Mouse (Mus musculus) liver, embryonic 16.5 days (tissue): ENCODE measurements at regions not wholly inside any gene's neighbourhood (a gene's known extent, or its start where the extent isn't known, plus 50 kb on each side); places are given as distances from the start of the nearest gene placed in this dataset.

ENCODE experiments used
- ATAC-seq: fragments of 200-750 bp; cut with Nextera tagmentation; 2 replicates; pipeline ENCODE4 v1.8.0; 2017; ENCODE audit warnings: low read depth, mild to moderate bottlenecking, moderate number of reproducible peaks, moderate library complexity
- H3K27ac ChIP-seq: fragments of 300-500 bp; sonication (generic); 2 replicates; pipeline ENCODE4 v1.5.1; 2014; ENCODE audit warnings: mild to moderate bottlenecking, low read length
- H3K27me3 ChIP-seq: fragments of 300-500 bp; sonication (generic); 2 replicates; pipeline ENCODE4 v1.6.1; 2014; ENCODE audit warnings: low read depth, low read length, mixed read lengths; ENCODE audit not compliant: control insufficient read depth, insufficient read depth
- H3K36me3 ChIP-seq: fragments of 300-500 bp; sonication (generic); 2 replicates; pipeline ENCODE4 v1.6.1; 2014; ENCODE audit warnings: mild to moderate bottlenecking; ENCODE audit not compliant: control insufficient read depth, insufficient read depth
- H3K4me1 ChIP-seq: fragments of 300-500 bp; sonication (generic); 2 replicates; pipeline ENCODE4 v1.6.1; 2014; ENCODE audit warnings: low read depth, low read length, mixed read lengths; ENCODE audit not compliant: control insufficient read depth
- H3K4me2 ChIP-seq: fragments of 300-500 bp; sonication (generic); 2 replicates; pipeline ENCODE4 v1.6.1; 2014; ENCODE audit warnings: low read depth, low read length, mixed read lengths
- H3K4me3 ChIP-seq: fragments of 300-500 bp; sonication (generic); 2 replicates; pipeline ENCODE4 v1.5.1; 2014; ENCODE audit warnings: low read depth, mild to moderate bottlenecking, low read length
- H3K9ac ChIP-seq: fragments of 300-500 bp; sonication (generic); 2 replicates; pipeline ENCODE4 v1.6.1; 2014; ENCODE audit warnings: low read depth, low read length
- H3K9me3 ChIP-seq: fragments of 300-500 bp; sonication (generic); replicated peaks from 2 replicates; pipeline ENCODE4 v1.6.1; 2016; ENCODE audit warnings: low read length; ENCODE audit not compliant: control insufficient read depth
- WGBS: fragments of 180-500 bp; shearing (Covaris S2); extraction: QIAGEN DNeasy Blood & Tissue Kit; methylation state at CpG from one replicate; pipeline ENCODE4 v1.1.7; 2014; ENCODE audit not compliant: insufficient replicate concordance; 5-methylcytosine and 5-hydroxymethylcytosine counted together

DNA sequence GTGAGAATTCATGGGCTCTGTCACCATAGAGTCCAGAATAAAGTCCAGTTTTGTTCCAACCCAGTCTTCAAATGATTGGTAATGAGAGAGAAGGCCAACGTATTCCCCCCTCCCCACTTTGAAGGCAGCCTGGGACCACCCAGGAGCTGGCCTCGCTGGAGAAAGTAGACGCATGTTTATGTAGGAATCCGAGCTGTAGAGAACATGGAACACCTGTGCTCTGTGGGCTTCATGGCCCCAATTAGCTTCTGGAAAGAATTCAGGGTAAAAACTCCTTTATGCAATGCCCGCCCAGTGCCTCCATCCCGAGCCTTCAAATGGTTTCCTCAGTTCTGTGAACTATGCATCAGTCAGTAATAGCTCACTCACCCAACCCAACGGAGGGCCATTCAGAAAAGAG lies 62.3 kb upstream of the Hmga2 start:
- Histone ChIP-seq H3K27me3 (no peaks in the 10 kb centered on the region), H3K9ac (no peak overlapping the region), H3K27ac (no peak overlapping the region), H3K4me2 (no peak overlapping the region), H3K4me3 (no peak overlapping the region), H3K36me3 (no peaks in the 10 kb centered on the region), H3K4me1 (no peaks in the 10 kb centered on the region), H3K9me3 (no peaks in the 10 kb centered on the region)
- 62% methylated on average over 7 of the region's 7 CpGs for WGBS
- ATAC-seq, result no peak

DNA sequence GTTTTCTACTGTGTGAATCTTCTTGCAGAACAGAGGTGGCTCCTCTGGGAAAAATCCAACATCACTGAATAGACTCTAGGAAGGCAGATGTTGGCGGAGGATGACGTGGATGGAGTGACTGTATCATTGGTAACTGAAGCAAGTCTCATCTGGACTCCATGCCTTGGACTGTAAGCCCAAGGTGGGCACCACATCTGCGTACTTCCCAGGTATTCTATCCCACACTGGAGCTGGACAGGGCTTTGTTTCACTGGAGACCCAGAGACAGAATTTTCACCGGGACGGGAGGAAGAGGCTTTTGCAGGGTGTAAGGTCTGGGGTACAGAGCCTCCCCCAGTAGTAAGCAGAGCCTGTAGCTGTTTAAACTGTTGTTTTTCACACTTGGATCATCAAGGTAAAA lies 52.1 kb upstream of the Hmga2 start:
- no peaks in the 10 kb centered on the region for H3K4me1 ChIP-seq
- H3K9me3 ChIP-seq, result no peaks in the 10 kb centered on the region
- 77% methylated on average over 5 of the region's 5 CpGs for WGBS
- no peak for ATAC-seq
- no peaks in the 10 kb centered on the region for H3K27me3 ChIP-seq
- H3K9ac ChIP-seq, result no peak overlapping the region
- H3K4me2 ChIP-seq, result no peak overlapping the region
- no peak overlapping the region for H3K27ac ChIP-seq
- H3K36me3 ChIP-seq, result no peaks in the 10 kb centered on the region
- H3K4me3 ChIP-seq, result no peak overlapping the region

DNA sequence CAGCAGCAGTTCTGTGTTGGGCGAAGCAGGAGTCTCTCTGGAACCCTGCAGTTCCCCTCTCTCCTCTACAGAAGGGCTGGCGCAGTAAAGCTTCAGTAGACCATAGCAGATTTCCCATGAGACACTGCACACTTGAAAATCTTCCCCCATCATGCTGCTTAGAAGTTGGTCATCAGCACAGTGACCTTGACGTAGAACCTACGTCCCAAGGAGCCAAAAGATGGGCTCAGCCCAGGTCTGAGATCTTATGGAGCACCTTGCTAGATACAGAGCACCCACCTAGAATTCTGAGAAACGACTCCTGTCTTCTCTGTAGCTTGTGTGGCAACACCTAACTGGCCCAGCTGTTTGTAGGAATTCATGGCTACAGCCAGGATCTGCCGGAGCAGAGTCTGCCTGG lies 51.7 kb upstream of the Hmga2 start:
- Histone ChIP-seq H3K4me1 (no peaks in the 10 kb centered on the region), H3K4me3 (no peak overlapping the region), H3K9ac (no peak overlapping the region), H3K4me2 (no peak overlapping the region), H3K27me3 (no peaks in the 10 kb centered on the region), H3K27ac (no peak overlapping the region), H3K36me3 (no peaks in the 10 kb centered on the region), H3K9me3 (no peaks in the 10 kb centered on the region)
- ATAC-seq, result no peak
- WGBS, result 68% methylated on average over 6 of the region's 6 CpGs

DNA sequence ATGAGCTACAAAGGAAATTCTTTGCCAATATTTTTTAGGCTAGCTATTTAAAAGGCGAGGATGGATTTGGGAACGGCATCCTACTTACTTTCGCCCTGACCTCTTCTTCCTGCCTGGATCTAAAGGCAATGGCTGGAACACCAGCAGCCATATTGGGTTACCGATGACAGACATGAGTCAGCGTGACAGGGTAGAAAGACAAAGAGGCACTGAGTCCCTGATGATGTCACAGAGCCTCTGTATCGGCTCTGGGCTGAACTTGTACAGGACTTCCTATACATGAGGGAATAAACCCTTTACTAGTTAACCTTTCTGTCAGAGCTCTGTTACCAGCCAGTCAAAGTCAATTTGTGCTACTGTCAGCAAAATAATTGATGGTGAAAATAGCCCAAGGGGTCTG lies 50.7 kb upstream of the Hmga2 start:
- H3K27ac ChIP-seq, result no peak overlapping the region
- 75% methylated on average over 6 of the region's 6 CpGs for WGBS
- no peaks in the 10 kb centered on the region for H3K27me3 ChIP-seq
- no peak overlapping the region for H3K9ac ChIP-seq
- ATAC-seq, result no peak
- no peaks in the 10 kb centered on the region for H3K4me1 ChIP-seq
- H3K4me2 ChIP-seq, result no peak overlapping the region
- H3K4me3 ChIP-seq, result no peak overlapping the region
- H3K36me3 ChIP-seq, result no peaks in the 10 kb centered on the region
- H3K9me3 ChIP-seq, result no peaks in the 10 kb centered on the region
